Mouse (Mus musculus): ENCODE measurements around the gene Macrod2.

Macrod2 gene

GRCm38 (mm10) chr2:141211346-141211745 is 816.2 kb downstream of the Macrod2 start:
- no peak for DNase-seq (ENCODE audit: low spot score in 2 of 2)

- no peak for DNase-seq (ENCODE audit: low spot score in 2 of 2)
Observed at GRCm38 (mm10) chr2:141212291-141212690, 817.2 kb downstream of the Macrod2 start.

GRCm38 (mm10) chr2:141217490-141217889 is 822.4 kb downstream of the Macrod2 start:
- DNase-seq (ENCODE audit: low spot score in 2 of 2) = no peak

GRCm38 (mm10) chr2:141217925-141218324 is 822.8 kb downstream of the Macrod2 start:
- DNase-seq (ENCODE audit: low spot score in 2 of 2) = no peak

DNA sequence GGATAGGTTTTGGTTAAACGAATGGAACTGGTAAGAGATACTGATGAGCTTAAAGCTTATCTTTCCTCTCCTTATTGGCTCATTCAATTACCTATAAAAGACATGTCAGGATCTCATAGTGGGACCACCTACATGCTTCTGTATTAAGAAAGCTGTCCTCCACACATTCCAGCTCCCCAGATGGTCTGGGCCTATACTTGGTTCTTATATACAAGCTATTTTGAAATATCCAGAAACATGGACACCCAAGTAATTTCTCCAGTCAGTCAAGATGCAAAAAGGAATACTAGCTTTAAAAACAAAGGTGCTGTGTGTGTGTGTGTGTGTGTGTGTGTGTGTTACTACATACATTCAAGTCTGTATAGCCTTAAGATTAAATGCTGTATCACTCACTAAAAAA is 833.7 kb downstream of the Macrod2 start:
- DNase-seq (ENCODE audit: low spot score in 2 of 2) = peak; percentile 10 to 16

GRCm38 (mm10) chr2:141229820-141230219 is 834.7 kb downstream of the Macrod2 start:
- no peak for DNase-seq (ENCODE audit: low spot score in 2 of 2)

- peak; percentile 33 to 50 for DNase-seq (ENCODE audit: low spot score in 2 of 2)
Observed at GRCm38 (mm10) chr2:141231011-141231668, 836.0 kb downstream of the Macrod2 start.

DNA sequence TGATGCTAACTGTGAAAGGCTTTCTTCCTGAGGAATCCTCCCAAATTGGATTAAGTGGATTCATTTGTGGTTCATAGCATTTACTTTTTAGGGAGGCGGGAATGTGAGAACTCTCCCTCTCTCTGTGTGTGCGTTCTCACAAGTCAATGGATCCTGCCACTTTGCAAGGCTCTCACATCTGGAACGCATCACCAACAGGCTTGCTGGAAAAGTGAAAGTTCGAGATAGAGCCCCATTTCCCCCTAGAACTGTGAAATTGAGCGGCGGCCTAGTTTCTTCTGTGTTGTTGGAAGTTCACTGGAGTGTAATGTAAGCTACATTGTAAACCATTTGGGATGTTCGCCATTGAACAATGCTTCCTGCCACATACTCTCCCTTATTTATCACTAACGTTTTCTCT is 839.2 kb downstream of the Macrod2 start:
- no peak for DNase-seq (ENCODE audit: low spot score in 2 of 2)

GRCm38 (mm10) chr2:141234724-141235453 is 839.8 kb downstream of the Macrod2 start:
- DNase-seq (ENCODE audit: low spot score in 2 of 2) = no peak

DNA sequence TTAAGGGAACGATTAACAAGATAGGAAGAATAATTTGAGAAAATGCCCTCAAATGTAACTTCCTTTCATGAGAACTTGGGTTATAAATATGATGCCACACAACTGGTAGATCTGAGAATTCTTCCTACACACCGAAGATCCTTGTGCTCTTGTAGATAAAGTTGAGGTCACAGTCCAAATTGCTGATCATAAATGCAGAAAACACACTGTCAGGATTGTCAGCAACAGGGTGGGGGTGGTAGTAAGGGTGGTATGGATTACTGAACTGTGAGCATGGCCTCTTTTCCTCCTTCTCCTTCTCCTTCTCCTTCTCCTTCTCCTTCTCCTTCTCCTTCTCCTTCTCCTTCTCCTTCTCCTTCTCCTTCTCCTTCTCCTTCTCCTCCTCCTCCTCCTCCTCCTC is 852.6 kb downstream of the Macrod2 start:
- no peak for DNase-seq (ENCODE audit: low spot score in 2 of 2)

DNA sequence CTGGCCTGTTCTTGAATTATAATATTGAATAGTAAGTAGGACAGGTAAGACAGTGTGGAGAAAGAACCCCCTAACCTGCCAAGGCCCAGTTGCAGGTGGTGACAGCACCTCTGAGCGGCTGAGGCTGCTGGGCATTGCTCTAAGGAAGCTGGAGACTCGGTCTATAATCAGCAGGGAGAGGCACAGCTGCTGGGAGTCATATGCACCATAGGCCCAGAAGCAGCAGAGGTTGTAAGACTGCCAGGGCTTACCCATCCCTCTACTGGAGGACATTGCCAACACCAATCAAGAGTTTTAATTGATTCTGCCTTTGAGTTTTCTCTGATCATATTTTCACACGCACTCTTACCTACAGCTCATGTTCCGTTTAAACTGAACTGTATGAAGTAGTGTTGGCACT is 869.5 kb downstream of the Macrod2 start:
- no peak for DNase-seq (ENCODE audit: low spot score in 2 of 2)

- no peak for DNase-seq (ENCODE audit: low spot score in 2 of 2)
Observed at GRCm38 (mm10) chr2:141266591-141266990, 871.5 kb downstream of the Macrod2 start.

- peak in 1 of 2 experiments; percentile 8 for DNase-seq (ENCODE audit: low spot score in 2 of 2)
Observed at GRCm38 (mm10) chr2:141271541-141271940, 876.4 kb downstream of the Macrod2 start.

DNA sequence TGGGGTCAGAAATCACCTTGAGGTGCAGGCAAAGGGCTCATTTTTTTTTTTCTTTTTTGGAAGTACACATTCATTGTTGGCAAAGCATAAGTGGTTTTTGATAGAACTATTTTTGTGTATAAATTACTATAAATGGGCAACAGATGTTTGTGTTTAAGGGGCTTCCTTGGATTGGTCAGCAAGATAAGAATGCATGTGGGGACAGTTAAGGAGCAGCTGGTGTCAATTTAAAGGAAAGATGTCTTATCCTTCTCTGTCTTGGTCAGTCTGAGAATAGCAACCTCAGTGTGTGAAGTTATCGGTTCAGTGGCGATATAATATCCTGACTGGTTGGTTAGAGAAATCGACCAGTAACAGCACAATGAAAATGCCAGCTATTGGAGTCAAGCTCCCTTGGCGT is 877.9 kb downstream of the Macrod2 start:
- no peak for DNase-seq (ENCODE audit: low spot score in 2 of 2)

- DNase-seq (ENCODE audit: low spot score in 2 of 2) = no peak
Observed at GRCm38 (mm10) chr2:141274262-141274661, 879.2 kb downstream of the Macrod2 start.

- DNase-seq (ENCODE audit: low spot score in 2 of 2) = no peak
Observed at GRCm38 (mm10) chr2:141279130-141279698, 884.1 kb downstream of the Macrod2 start.

DNA sequence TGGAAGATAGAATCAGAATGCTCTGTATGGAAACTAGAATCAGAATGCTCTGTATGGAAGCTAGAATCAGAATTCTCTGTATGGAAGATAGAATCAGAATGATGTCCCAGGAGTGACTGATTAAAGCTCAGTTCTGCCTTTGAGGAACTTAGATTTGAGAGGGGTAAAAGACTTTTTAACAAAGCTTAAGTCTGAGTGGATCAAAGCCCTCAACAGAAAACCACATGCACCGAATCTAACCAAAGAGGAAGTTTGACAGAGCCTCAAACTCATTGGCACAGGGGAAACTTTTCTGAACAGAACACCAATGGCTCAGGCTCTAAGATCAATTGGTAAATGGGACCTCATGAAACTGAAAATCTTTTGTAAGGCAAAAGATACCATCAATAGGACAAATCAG is 885.7 kb downstream of the Macrod2 start:
- no peak for DNase-seq (ENCODE audit: low spot score in 2 of 2)

GRCm38 (mm10) chr2:141286110-141286747 is 891.1 kb downstream of the Macrod2 start:
- no peak for DNase-seq (ENCODE audit: low spot score in 2 of 2)

- no peak for DNase-seq (ENCODE audit: low spot score in 2 of 2)
Observed at GRCm38 (mm10) chr2:141288494-141288893, 893.4 kb downstream of the Macrod2 start.

DNA sequence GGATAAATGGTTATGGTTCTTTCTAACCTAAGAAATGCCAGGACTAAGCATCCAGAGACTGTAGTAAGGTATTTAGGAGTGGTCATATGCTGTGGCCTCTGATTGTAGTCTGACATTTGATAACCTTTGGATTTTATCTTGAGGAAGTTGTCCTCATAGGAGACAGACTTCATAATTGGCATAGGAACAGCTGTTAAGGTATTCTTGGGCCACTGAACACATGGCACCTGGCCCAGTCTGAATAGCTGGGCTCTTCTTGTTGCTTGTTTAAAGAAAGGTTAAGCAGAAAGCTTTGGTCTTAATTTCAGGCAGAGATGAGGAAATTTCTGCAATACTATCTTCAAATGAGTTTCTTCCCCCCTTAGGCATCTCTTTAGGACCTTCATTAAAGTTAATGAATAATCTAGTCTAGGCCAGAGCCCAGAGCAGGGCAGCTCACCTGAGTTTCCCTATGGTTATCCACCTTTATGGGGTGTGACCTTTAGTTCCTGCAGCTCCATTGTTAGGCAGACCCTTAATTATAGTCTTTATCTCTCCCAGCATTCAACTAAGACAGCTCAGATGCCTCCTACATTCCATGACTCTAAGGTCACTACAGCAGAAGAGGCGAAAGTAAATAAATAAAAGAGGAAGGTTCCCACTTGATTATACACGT is 894.1 kb downstream of the Macrod2 start:
- no peak for DNase-seq (ENCODE audit: low spot score in 2 of 2)

- no peak for DNase-seq (ENCODE audit: low spot score in 2 of 2)
Observed at GRCm38 (mm10) chr2:141292847-141293246, 897.7 kb downstream of the Macrod2 start.

GRCm38 (mm10) chr2:141299168-141299567 is 904.1 kb downstream of the Macrod2 start:
- no peak for DNase-seq (ENCODE audit: low spot score in 2 of 2)

All from right cerebral cortex, adult 2 months (tissue).